Mouse (Mus musculus) midbrain, embryonic 15.5 days (tissue): ENCODE data around the gene Scfd1. TPM values are rescaled to one million over a fixed set of nuclear protein-coding genes. Genes with fewer than 3 reads are reported as not detected.

Experiments
- ATAC-seq: fragments of 200-750 bp; cut with Nextera tagmentation; replicated peaks from 2 replicates; pipeline ENCODE4 v1.8.0; 2017; ENCODE audit warnings: moderate TSS enrichment
- H3K27ac ChIP-seq: fragments of 300-500 bp; sonication (generic); 2 replicates; pipeline ENCODE4 v1.5.1; 2015; ENCODE audit warnings: mild to moderate bottlenecking, inconsistent platforms
- H3K27me3 ChIP-seq: fragments of 300-500 bp; sonication (generic); replicated peaks from 2 replicates; pipeline ENCODE4 v1.6.1; 2015; ENCODE audit warnings: inconsistent platforms
- H3K36me3 ChIP-seq: fragments of 300-500 bp; sonication (generic); replicated peaks from 2 replicates; pipeline ENCODE4 v1.6.1; 2015; ENCODE audit warnings: inconsistent platforms
- H3K4me1 ChIP-seq: fragments of 300-500 bp; sonication (generic); 2 replicates; pipeline ENCODE4 v1.6.1; 2015; ENCODE audit warnings: inconsistent platforms
- H3K4me2 ChIP-seq: fragments of 300-500 bp; sonication (generic); 2 replicates; pipeline ENCODE4 v1.6.1; 2015; ENCODE audit warnings: inconsistent platforms, mild to moderate bottlenecking, moderate library complexity
- H3K4me3 ChIP-seq: fragments of 300-500 bp; sonication (generic); 2 replicates; pipeline ENCODE4 v1.5.1; 2015; ENCODE audit warnings: mild to moderate bottlenecking, inconsistent platforms
- H3K9ac ChIP-seq: fragments of 300-500 bp; sonication (generic); 2 replicates; pipeline ENCODE4 v1.6.1; 2015; ENCODE audit warnings: mild to moderate bottlenecking, inconsistent platforms
- H3K9me3 ChIP-seq: fragments of 300-500 bp; sonication (generic); 2 replicates; pipeline ENCODE4 v1.6.1; 2016; ENCODE audit warnings: inconsistent platforms
- WGBS: fragments of 180-500 bp; shearing (Covaris S2); methylation state at CpG from one replicate; pipeline ENCODE4 v1.1.7; 2015; ENCODE audit warnings: mixed read lengths; 5-methylcytosine and 5-hydroxymethylcytosine counted together
- polyA plus RNA-seq: library from polyadenylated mRNA; unstranded; fragments of >200 nt; fragmentation: Nextera tagmentation; extraction: Ambion mirVana; gene quantifications from 2 replicates; pipeline ENCODE4 v1.2.1, GENCODE M21; 2015

Scfd1 gene
- polyA plus RNA-seq, 1 experiment from 2014 or later = 64.7 TPM

GRCm38 (mm10) chr12:51403987-51404586, 26.8 kb downstream of the Scfd1 start:
- no peak overlapping the region for H3K4me3 ChIP-seq
- H3K9ac ChIP-seq = no peak overlapping the region
- H3K4me1 ChIP-seq = no peaks in the 10 kb centered on the region
- H3K27me3 ChIP-seq = no peaks in the 10 kb centered on the region
- H3K27ac ChIP-seq = no peak overlapping the region
- H3K4me2 ChIP-seq = no peak overlapping the region
- H3K9me3 ChIP-seq = no peaks in the 10 kb centered on the region
- no peak for ATAC-seq
- 70% methylated on average over 4 of the region's 4 CpGs for WGBS
- H3K36me3 ChIP-seq = peaks cover 11% of the 10 kb centered on the region; the same call in 1 of the 2 replicates

DNA sequence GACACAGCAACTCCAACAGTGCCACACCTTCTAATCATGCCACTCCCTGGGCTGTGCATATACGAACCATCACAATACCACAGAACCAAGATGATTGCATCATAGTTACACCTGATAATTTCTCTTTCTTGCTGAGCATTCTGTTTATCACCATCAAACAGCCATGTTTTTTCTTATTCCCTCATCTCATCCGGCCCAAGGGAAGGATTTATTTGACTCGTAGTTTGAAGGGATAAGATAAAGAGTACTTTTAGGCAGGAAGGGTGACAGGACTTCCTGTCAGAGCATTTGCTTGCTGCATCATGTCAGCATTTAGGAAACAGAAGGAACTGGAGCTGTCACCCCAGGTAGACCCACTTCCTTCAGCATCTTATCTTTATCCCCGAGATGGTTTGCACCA, 34.1 kb downstream of the Scfd1 start:
- no peak for ATAC-seq
- no peaks in the 10 kb centered on the region for H3K9me3 ChIP-seq
- 94% methylated on average over 4 of the region's 4 CpGs for WGBS
- no peak overlapping the region for H3K27ac ChIP-seq
- no peak overlapping the region for H3K4me3 ChIP-seq
- H3K4me1 ChIP-seq = no peaks in the 10 kb centered on the region
- H3K36me3 ChIP-seq = peaks cover 16% of the 10 kb centered on the region; the same call in 1 of the 2 replicates
- no peaks in the 10 kb centered on the region for H3K27me3 ChIP-seq
- no peak overlapping the region for H3K4me2 ChIP-seq
- no peak overlapping the region for H3K9ac ChIP-seq

DNA sequence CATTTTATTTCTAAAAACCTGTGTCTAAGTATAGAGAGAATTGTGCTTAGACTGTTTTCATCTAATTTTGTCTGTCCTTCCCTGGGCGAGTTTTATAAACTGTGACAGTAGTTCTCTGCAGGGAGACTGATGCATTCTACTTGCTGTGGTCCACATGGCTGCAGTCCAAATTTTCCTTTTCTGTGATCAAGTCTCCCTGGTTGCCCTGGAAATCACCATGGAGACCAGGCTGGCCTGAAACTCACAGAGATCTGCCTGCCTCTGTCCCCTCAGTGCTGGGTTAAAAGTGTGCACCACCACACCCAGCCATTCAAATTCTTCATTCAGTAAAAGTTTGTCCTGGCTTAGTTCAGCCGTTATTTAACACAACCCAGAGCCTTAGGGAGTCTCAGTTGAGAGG, 60.2 kb downstream of the Scfd1 start:
- whole genome bisulfite sequencing = 89% methylated on average over 2 of the region's 2 CpGs
- no peaks in the 10 kb centered on the region for H3K9me3 ChIP-seq
- H3K4me1 ChIP-seq = no peaks in the 10 kb centered on the region
- H3K4me3 ChIP-seq = no peak overlapping the region
- ATAC-seq = no peak
- no peak overlapping the region for H3K27ac ChIP-seq
- H3K4me2 ChIP-seq = no peak overlapping the region
- no peaks in the 10 kb centered on the region for H3K27me3 ChIP-seq
- H3K9ac ChIP-seq = no peak overlapping the region
- peaks cover 32% of the 10 kb centered on the region; the same call in 1 of the 2 replicates for H3K36me3 ChIP-seq

GRCm38 (mm10) chr12:51438311-51438710, 61.0 kb downstream of the Scfd1 start:
- peaks cover 29% of the 10 kb centered on the region; the same call in 1 of the 2 replicates for H3K36me3 ChIP-seq
- H3K4me2 ChIP-seq = no peak overlapping the region
- no peaks in the 10 kb centered on the region for H3K9me3 ChIP-seq
- no peaks in the 10 kb centered on the region for H3K27me3 ChIP-seq
- H3K4me1 ChIP-seq = no peaks in the 10 kb centered on the region
- no peak overlapping the region for H3K4me3 ChIP-seq
- H3K27ac ChIP-seq = no peak overlapping the region
- WGBS = 94% methylated on average over 2 of the region's 2 CpGs
- no peak overlapping the region for H3K9ac ChIP-seq
- ATAC-seq = no peak

- WGBS = 87% methylated on average over 2 of the region's 2 CpGs
- Histone ChIP-seq H3K4me2 (no peak overlapping the region), H3K4me3 (no peak overlapping the region), H3K4me1 (no peaks in the 10 kb centered on the region), H3K27ac (no peak overlapping the region), H3K9me3 (0 out of 2 replicates have a peak, but pooled peaks cover 2% of the 10 kb centered on the region), H3K9ac (no peak overlapping the region), H3K36me3 (peaks cover 16% of the 10 kb centered on the region), H3K27me3 (no peaks in the 10 kb centered on the region)
- ATAC-seq = no peak
These were observed 72.0 kb downstream of the Scfd1 start for GRCm38 (mm10) chr12:51449303-51449702.

GRCm38 (mm10) chr12:51470881-51471280, 93.6 kb downstream of the Scfd1 start:
- Histone ChIP-seq H3K27ac (no peak overlapping the region), H3K27me3 (no peaks in the 10 kb centered on the region), H3K9me3 (no peaks in the 10 kb centered on the region), H3K4me1 (no peaks in the 10 kb centered on the region), H3K9ac (no peak overlapping the region), H3K36me3 (no peaks in the 10 kb centered on the region), H3K4me2 (no peak overlapping the region), H3K4me3 (no peak overlapping the region)
- WGBS = 93% methylated on average over 4 of the region's 4 CpGs
- no peak for ATAC-seq

DNA sequence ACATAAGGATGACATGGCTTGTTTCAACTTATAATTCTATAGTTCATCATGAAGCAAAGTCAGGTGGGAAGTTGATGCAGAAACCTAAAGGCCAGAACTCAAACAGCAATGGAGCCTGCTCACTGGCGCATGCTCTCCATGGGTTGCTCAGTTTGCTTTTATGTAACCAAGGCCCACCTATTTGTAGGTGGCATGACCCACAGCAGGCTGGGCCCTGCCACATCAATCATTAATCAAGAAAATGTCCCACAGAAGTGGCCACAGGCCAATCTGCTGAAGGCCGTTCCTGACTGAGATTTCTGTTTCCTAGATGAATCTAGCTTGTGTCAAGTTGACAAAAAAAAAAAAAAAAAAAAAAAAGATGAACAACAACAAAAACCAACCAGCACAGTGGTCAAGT, 103.9 kb downstream of the Scfd1 start:
- no peaks in the 10 kb centered on the region for H3K27me3 ChIP-seq
- no peak overlapping the region for H3K27ac ChIP-seq
- no peaks in the 10 kb centered on the region for H3K9me3 ChIP-seq
- ATAC-seq = no peak
- H3K9ac ChIP-seq = no peak overlapping the region
- H3K36me3 ChIP-seq = no peaks in the 10 kb centered on the region
- H3K4me2 ChIP-seq = no peak overlapping the region
- H3K4me1 ChIP-seq = no peaks in the 10 kb centered on the region
- 87% methylated on average over 2 of the region's 2 CpGs for WGBS
- H3K4me3 ChIP-seq = no peak overlapping the region

DNA sequence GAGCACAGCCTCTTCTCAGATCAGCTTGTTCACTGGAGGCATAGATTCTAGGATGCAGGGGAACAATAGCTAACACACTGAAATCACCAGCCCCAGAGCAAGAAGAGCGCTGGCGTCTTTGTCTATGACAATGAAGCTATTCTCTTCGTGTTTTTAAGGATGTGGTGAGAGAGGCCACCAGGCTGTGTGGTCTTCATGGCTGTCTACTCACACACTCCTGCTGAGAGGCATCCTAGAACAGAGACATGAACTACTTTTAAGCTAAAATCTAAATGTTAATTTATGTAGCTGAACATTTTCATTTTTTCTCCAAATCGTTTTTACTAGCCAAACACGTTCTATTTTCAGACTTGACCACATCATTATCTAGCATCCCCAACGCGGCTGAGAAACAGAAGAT, 114.7 kb downstream of the Scfd1 start:
- Histone ChIP-seq H3K9me3 (no peaks in the 10 kb centered on the region), H3K36me3 (no peaks in the 10 kb centered on the region), H3K4me1 (no peaks in the 10 kb centered on the region), H3K4me2 (no peak overlapping the region), H3K4me3 (no peak overlapping the region), H3K9ac (no peak overlapping the region), H3K27ac (no peak overlapping the region), H3K27me3 (no peaks in the 10 kb centered on the region)
- ATAC-seq = no peak
- 82% methylated on average over 7 of the region's 7 CpGs for WGBS

DNA sequence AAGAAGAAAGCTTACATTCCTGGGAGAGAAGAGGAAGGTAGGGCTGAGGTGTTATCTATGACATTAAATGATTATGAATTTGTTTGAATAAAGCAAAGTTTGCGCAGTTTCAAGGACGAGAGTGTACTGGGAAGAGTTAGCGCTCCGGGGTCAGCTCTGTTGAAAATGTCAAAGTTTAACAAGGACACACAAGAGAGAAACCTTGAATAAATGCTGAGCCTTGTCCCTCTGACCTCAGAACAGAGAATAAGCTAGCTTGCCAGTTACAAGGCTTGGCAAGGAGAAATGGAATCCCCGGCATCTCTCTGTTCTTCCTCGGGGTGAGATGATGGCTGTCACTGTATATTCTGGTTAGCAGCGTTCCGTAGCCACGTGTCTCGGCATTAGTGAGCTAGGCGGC, 116.2 kb downstream of the Scfd1 start:
- Histone ChIP-seq H3K4me1 (no peaks in the 10 kb centered on the region), H3K4me2 (no peak overlapping the region), H3K4me3 (no peak overlapping the region), H3K27me3 (no peaks in the 10 kb centered on the region), H3K27ac (no peak overlapping the region), H3K9ac (no peak overlapping the region), H3K36me3 (no peaks in the 10 kb centered on the region), H3K9me3 (no peaks in the 10 kb centered on the region)
- no peak for ATAC-seq
- WGBS = 85% methylated on average over 11 of the region's 11 CpGs

DNA sequence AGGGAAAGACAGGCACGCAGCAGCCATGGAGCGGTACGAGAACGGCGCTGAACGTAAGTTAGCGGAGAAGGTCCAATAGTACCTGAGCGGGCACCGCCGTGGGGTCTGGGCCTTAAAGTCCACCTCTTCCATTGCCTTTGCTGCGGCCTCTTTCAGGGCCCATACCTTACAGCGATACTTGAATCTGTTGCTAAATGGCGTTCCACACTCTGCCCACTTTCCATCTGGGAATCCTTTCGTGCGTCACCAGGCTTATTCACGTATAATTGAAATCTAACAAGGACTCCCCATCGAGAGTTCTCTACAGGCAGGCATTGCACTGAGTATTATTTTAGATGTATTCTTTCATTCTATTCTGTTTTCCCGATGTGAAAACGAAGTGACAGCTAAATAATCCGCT, 117.3 kb downstream of the Scfd1 start:
- no peak overlapping the region for H3K4me2 ChIP-seq
- ATAC-seq = no peak
- H3K9ac ChIP-seq = no peak overlapping the region
- no peaks in the 10 kb centered on the region for H3K4me1 ChIP-seq
- no peak overlapping the region for H3K27ac ChIP-seq
- H3K4me3 ChIP-seq = no peak overlapping the region
- 86% methylated on average over 20 of the region's 20 CpGs for WGBS
- no peaks in the 10 kb centered on the region for H3K9me3 ChIP-seq
- H3K36me3 ChIP-seq = no peaks in the 10 kb centered on the region
- H3K27me3 ChIP-seq = no peaks in the 10 kb centered on the region

Other genes starting within 250 kb of the Scfd1 start
- gene G2e3, start 29.4 kb upstream of the Scfd1 start, polyA plus RNA-seq = 16.8 and 17.8 TPM in 2 replicates
- 15.6 and 18.6 TPM in 2 replicates for gene Coch, start 215.8 kb downstream of the Scfd1 start, polyA plus RNA-seq